Mouse (Mus musculus) spleen, adult 12 weeks (tissue): ENCODE data around the gene Proser2.
"Not testable (repeated sequence)": the region's sequence is repeated elsewhere in the genome, so short reads cannot be mapped to it uniquely, and the experiment has no call there.

Experiments used
- DNase-seq: peaks from one replicate; pipeline ENCODE4 v3.0.0; 2022; ENCODE audit warnings: low spot score

Gene Proser2

DNA sequence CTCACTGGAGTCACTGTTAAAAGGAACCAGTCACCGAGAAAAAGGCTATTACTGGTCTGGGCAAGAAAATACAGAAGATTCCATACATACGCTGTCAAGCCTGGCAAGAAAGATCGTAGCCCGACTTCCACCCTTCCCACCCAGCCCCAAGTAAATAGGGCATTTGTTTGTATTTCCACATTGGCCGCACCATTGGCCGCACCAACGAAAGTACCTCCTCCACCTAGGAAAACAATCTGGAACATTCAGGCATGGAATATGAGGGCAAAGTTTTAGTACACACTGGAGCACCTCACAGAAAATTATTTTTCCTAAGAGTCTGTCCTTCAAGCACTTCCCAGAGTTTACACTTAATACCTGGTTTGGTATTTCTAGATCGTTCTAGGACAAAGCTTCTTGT lies 1.1 kb downstream of the Proser2 start:
- no peak for DNase-seq

DNA sequence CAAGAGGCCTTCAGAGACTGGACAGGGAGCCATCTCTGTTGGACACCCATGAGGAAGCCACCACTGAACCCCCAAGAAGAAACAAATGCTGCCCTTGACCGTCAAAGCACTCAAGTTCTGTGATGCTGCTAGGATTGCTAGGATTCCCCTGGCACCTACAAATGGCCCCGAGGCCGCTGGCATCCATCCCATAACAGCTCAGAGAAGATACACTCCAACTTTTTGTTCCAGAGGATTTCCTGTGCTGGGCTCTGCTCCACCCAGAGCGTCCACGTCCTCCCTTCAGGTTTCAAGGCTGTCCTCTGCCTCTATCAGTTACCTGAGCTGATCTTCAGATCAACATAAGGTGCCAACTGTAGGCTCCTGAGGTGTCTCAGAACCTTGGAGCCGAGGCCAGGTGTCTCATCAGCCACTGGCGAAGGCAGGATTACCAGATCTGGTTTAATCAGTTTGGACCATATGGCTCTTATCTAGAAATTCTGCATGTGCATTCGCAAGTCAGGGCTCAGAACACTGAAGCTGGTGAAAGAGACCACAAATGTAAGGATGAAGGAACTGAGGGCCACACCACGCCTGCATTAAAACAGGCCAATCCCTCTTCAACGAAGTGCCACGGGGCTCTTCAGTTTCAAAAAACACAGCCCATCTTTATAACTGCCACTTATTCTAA lies 1.7 kb downstream of the Proser2 start:
- no peak for DNase-seq

DNA sequence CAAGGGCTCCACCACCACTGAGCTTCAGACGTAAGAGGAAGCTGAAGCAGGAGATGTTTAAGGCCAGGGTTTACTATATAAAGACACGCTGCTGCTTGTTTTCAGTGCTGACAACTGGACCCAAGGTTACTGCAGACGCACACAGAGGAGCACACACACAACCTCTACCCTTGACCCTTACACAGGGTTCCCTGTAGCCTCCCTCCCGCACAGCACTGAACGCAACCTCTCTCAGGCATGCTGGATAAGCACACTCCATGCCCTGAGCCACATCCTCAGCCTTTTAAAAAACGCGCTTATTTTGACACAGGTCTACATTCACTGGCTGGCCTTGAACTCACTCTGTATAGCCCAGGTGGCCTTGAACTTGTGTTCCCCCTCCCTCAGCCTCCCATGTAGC lies 7.0 kb downstream of the Proser2 start:
- no peak for DNase-seq

DNA sequence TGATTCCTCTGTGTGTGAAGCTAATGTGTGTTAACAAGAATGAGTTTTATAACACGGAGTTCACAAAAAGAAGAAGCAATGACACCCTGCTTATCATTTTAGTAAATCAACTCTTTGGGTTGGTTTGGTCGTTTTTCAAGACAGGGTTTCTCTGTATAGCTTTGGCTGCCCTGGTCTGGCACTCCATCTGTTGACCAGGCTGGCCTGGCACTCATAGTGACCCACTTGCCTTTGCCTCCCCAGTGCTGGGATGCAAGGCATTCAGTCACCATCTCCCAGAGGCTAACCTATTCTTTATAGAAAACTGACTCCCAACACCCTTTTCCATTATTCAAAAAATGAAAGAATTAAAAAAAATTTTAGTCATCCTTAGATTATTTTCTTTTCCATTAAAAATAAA lies 8.9 kb downstream of the Proser2 start:
- DNase-seq: no peak

DNA sequence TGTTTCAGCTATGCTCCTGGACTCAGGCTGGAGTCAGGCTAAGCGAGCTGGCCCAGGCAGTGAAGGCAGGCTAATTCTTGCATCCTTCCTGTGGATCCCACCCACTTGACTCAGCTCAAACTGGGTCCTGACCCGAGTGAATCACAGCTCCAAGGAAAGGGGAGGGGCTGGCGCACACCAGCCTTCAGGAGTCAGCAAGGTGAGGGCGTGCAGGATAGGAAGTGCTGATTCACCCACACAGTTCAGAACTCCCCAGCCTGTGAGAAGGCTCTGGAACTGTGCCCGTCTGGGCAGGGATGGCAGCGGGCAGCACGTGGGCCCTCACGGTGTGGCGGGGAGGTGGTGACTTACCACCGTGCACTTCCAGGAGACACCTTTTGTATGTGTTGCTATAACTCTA lies 11.8 kb downstream of the Proser2 start:
- DNase-seq: no peak

DNA sequence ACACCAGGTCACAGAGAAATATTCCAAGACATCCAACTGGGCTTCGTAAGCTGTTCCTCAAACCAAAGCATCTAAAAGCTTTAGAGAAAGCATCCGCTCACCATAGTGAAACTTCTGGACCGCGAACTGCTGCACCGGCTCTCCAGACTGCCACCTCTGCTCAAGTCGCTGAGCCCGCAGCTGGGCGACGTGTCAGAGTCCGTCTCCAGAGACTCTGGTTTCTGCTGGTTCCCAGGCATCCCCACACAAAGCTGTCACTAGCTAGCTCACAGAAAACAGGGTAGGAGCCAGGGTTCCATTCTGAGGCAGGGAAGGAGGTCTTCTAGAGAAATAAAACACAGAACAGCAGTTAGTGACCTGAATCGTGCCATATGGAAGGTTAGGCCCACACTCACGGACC lies 16.2 kb downstream of the Proser2 start:
- no peak for DNase-seq

DNA sequence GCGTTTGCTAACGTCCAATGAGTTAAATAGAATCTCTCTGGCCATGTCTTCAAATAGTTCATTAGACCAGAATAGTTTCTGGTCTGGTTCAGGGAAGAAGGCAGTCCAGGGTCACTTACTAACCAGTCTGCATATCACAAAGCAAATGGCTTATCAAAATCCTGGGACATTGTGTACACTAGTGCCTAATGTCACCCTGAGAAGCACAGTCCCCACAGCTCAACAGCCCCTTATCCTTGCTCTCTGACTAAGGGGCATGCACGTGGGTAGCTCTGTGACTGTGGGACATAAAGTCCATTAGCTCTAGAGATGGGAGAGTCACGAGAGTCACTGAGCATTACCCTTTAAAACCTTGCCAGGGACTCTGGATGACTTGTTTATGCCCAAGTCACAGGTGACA lies 17.4 kb downstream of the Proser2 start:
- DNase-seq: no peak

DNA sequence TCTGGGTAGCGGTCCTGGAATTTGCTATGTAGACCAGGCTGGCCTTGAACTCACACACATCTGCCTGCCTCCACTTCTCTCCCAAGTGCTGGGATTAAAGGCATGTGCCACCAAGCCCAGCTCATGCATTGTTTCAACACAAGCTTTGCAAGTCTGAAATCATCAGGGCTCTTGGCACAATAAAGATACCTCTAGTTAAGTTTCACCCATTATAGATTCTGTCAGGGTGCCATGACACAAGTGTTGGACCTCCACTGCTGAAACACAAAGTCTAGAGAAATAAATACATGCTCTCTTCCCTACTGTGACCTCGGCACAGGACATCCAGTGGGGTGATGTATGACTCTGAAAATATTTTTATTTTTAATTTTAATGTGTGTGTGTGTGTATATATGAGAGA lies 24.6 kb downstream of the Proser2 start:
- no peak for DNase-seq

DNA sequence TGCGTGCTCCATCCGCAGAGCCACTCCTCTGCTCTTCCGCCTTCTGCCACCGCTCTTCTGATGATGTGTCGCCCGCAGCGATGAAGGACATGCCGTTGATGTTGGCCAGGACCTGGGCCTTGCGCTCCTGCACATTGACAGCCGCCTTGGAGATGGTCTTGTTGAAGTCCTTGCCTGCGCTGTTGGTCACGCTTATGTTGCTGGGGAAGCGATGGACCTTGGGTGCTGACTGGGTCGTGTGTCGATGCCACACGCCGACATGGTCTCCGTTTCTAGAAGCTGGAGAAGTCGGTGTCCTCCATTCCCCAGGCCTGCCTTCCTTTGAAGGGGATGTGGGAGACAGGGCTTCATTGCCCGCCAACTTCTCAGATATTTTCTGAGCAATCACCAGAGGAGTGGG lies 29.3 kb downstream of the Proser2 start:
- DNase-seq: no peak

DNA sequence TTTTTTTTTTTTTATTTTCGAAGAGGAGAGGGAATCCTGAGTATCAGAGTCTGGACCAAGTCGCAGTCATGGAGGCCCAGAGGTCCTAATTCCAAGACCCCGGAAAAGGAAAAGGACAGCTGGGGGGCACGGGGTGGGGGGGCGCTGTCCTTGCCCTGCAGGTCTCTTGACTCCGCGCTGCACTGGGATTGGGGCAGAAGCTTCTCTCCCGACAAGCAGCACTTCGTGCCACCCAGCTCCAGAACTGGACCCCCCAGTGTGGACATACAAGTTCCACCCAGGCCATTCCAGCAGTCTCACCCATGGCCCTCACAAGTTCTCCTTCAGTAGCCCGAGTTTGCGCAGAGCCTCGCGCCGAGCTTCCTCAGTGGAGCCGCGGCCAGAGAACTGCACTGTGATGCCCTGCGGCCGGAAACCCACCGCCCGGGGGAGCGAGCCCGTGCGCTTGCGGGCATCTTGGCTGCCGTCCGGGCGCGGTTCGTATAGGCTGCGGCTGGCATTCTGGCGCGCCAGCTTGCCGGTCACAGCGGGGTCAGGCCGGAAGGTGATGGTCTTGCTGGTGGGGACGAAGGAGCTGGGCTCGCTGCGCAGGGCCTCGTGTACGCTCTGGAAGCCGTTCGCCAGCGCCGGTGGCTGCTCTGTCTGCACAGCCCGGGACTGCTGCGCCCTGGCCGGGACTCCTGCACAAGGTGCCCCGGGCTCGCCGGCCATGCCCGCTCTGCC lies 29.8 kb downstream of the Proser2 start:
- no peak for DNase-seq

DNA sequence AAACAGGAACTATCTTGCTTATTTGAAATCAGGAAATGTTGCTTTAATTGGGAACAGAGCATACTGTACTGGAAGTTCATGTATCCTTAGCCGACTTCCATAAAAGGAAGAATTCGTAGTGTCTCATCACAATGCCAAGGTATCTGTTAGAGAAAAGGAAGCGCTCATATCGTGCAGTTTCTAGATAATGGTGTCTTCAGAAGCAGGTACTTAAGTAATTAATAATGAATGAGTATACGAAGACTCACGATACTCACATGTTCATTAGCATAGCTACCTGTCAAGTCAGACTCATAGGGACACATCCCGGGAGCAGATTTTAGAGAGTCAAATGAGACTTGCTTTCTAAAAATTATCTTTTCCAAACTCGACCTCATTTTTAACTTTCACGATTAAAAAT lies 30.6 kb downstream of the Proser2 start:
- no peak for DNase-seq

DNA sequence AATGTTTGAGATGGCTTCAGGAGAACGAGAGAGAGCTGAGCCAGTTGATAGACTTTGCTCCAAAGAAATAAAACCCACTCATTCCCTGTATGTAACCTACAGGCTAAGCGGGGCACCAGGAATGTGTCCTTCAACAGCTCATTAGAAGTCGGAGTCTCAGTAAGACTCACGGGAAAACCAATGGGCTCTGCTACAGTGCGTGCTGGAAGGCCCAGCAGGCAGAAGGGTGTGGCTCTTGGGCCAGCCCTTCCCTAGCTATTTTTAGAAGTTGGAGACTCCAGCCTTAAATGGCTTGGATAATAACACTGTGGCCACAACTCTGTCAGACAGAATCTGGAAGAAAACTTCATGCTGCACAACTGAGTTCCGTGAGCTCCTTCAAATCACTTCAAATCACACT lies 31.1 kb downstream of the Proser2 start:
- no peak for DNase-seq

DNA sequence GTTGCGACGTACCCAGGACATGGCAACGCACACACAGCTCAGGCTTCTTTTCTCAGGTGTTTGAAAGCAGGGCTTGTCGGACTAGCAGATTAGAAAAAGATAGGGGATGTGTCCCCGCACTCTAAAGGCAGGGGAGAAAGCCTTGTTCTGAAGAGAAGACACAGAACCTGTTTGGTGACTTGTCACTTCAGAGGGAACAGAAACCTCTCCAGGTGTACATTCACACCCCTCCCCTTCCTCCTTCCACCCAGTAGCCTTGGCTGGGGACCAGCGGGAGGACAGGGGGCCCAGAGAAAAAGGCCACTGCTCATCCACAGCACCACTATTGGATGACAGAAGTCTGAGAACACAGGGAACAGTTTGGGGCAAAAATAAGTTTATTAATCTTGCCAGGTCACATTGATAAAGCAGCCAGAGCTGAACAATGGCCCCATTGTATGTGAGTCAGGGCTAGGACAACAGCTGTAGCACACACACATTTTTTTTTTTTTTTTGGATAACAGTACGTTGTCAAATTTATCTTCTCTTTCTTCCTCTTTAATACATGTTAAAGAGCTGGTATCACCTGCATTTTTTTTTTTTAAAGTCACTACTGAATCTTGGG lies 32.8 kb downstream of the Proser2 start:
- no peak for DNase-seq

DNA sequence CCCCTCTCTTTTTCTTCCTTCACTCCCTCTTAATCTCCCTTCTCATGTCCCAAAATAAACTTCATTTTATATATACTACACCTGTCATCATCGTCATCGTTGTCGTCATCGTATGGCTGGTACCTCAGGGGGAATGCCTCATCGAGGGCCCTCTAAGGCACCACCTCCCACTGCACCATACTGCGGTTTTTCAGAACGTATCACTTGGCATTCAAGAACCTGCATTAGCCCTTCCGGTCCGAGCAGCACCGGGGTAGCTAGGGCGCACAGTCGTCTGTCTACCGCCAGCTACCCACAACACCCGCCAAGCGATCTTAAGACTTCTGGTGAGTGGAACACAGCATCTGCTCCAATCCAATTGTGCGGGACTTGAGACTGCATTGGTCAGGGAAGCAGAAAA lies 40.1 kb downstream of the Proser2 start:
- not testable (repeated sequence) for DNase-seq

DNA sequence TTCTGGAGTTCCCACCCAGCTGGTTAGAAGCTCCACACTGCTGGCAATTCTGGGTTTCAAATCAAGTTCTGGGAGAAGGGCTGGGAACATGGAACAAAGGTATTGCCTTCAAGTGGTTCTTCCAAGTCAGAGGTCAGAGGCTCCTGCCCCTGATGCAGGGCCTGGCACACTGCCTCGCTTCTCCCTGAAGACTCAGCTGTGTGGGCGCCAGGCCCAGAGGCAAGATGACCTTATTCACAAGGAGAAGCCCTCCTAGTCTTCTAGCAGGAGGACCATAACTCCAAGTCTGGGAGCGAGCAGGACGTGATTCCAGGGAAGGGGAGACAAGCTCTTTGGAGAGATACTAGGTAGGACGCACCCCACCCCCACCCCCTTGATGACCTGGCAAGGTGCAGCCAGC lies 42.9 kb downstream of the Proser2 start:
- no peak for DNase-seq

DNA sequence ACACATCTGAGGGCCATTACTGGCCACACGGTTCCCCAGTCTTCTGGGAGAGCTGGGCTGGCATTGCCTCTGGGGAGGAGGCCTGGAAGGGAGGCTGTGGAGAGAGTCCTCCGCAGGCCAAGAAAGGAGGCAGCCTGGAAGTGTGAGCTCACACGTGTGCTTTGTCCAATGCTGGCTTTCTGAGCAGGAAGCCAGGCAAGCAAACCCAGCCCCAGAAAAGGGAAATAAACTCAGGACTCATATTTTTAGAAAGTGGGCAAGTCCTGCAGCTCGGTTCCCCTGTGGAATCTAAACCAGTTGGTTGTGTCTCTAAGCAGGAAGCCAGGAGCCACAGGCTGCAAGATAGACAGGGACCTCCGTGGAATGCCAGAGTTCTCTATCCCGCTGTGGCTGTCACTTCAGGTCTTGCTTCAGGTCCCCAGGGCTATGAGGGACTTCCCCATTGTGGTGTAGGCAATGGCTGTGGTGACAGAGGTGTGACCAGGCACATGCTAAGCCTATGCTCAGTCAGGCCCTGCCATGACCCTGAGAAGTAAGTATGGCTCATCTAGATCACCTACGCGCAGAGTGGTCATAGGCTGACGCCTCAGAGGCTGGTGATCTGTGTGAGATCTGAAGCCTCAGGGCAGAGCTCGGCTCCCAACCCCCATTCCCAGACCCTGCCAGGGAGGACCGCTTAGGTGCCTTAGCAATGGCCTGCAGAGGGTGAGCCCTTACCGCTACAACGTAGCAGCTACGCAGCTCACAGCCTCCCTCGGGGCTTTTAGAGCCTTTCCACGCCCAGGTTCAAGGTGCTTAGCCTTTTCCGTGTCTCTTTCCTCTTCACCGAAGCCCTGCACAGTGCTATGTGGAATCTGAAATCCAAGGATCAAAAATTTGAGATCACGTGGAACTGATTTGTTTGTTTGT lies 44.1 kb downstream of the Proser2 start:
- DNase-seq: peak; percentile 35

DNA sequence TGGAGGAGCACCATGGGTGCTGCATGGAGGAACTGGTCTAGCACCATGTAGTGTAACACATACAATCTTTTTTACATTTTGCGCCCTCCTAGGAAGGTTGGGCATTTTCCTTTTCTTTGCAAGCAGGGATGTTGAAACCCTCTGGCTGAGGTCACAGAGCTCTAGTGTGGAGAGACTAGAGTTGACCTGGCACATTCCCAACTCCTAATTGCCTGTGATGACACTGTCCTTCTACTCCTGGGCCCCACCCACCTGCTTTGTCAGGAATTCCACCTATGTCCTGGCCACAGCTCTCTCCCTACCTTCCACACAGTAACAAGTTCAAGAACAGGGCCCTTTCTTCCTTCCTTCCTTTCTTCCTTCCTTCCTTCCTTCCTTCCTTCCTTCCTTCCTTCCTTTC lies 46.3 kb downstream of the Proser2 start:
- DNase-seq: no peak

DNA sequence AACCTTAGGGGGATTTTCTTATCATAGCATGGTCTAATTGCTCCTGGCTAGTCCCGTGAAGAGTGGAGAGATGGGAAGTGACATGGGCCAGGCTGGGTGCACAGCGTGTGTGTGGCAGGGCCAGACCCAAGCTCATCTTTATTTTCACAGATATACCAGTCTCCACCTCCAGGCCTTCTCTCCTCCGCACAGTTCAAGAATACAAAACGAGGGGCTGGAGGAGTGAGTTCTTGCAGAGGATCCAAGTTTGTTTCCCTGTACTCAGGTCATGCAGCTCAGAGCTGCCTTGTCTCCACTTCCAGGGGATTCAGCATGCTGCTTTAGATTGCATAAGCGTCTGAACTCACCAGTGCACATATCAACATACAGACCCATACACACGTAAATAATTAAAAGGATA lies 47.4 kb downstream of the Proser2 start:
- DNase-seq: no peak

DNA sequence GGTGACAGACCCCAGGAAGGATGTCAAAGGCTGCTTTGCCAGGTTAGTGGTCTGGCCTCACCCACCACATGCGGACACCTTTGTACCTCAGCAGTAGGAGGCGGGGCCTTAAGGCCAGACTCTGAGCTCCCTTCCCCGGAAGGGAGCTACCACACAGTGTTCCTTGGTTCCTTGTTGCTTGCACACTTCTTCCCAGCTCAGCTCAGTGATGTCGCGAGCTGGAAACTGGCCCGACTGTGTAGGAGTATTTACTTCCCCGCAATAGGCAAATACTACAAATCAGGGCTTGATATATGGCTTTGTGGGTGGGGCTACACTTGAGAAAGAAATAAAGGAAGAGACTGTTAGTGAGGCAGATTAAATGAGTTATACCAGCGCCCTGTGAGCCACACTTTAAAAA lies 48.9 kb downstream of the Proser2 start:
- no peak for DNase-seq

DNA sequence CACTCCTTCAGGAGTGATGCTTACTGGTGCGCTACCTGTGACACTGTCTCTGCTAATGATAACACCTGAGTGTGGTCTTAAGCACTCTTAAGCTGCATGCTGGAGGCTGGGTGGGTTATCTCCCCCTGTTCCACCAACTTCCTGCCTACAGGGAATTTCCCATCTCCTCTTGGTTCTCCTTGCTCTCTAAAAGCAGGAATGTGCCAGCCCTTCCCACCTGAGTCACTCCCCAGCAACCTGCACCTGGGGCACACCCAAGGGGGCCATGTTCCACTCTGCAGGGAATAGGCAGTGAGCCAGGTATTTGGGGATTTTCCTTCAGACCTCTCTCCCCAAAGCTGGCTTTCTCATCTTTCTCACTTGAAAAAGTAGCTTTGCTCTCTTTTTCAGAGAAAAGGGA lies 50.0 kb downstream of the Proser2 start:
- no peak for DNase-seq

DNA sequence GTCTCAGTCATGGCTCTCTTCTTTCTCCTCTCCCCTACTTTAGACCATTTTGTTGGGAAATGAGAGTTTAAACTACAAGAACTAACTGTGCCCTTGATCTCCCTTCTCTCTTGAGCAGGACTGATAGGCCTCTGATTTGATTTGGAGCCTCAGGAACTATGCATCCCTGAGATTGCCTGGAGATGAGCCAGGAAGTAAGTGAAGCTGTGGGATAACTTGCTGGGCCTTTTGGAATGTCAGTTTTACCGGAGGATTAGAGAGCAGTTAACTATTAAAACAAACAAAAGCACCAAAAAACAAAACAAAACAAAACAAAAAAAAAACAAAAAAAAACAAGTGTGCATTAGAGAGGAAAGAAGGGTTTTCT lies 54.5 kb downstream of the Proser2 start:
- no peak for DNase-seq

DNA sequence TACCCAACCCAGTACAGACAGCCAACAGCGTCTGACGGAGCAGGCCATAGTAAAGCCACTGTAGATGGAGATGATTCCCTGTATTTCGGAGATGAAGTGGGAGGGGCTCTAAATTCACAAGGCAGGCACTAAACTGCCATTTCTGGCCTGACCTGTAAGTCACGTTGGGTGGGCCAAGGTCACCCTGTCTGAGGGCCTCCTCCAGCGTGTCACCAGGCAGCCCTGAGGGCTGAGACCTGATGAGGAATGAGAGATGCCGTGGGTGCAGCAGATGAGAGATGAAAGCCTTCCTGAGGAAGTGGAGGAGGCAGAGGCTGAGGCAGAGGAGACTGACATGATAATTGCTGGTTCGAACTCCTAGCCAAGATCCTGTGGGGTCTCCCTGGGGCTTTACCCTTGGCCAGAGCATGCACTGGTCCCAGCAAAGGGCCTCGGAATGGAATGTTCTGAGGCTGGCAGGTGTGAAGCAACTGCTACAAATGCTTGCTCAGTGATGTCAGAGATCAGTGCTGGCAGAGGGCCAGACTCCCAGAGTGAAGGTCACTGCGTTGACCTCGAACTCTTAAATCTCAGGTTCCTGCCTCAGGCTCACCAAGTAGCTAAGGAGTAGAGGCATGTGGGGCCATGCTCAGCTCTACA lies 55.0 kb downstream of the Proser2 start:
- no peak for DNase-seq
